Mouse (Mus musculus) limb, embryonic 15.5 days (tissue): ENCODE measurements around the gene Myof. TPM values are rescaled to one million over a fixed set of nuclear protein-coding genes. Genes with fewer than 3 reads are reported as not detected.

ENCODE experiments used
- ATAC-seq: fragments of 200-750 bp; cut with Nextera tagmentation; 2 replicates; pipeline ENCODE4 v1.8.0; 2017; ENCODE audit warnings: low read depth, moderate TSS enrichment; ENCODE audit not compliant: insufficient number of reproducible peaks, low FRiP score, low TSS enrichment
- H3K27ac ChIP-seq: fragments of 300-500 bp; sonication (generic); 2 replicates; pipeline ENCODE4 v1.5.1; 2015; ENCODE audit warnings: moderate library complexity, mild to moderate bottlenecking, inconsistent platforms
- H3K27me3 ChIP-seq: fragments of 300-500 bp; sonication (generic); 2 replicates; pipeline ENCODE4 v1.6.1; 2015; ENCODE audit warnings: inconsistent platforms
- H3K36me3 ChIP-seq: fragments of 300-500 bp; sonication (generic); 2 replicates; pipeline ENCODE4 v1.6.1; 2015; ENCODE audit warnings: inconsistent platforms
- H3K4me1 ChIP-seq: fragments of 300-500 bp; sonication (generic); 2 replicates; pipeline ENCODE4 v1.6.1; 2015; ENCODE audit warnings: inconsistent platforms
- H3K4me2 ChIP-seq: fragments of 300-500 bp; sonication (generic); 2 replicates; pipeline ENCODE4 v1.6.1; 2015; ENCODE audit warnings: mild to moderate bottlenecking, inconsistent platforms
- H3K4me3 ChIP-seq: fragments of 300-500 bp; sonication (generic); 2 replicates; pipeline ENCODE4 v1.5.1; 2015; ENCODE audit warnings: mild to moderate bottlenecking, inconsistent platforms
- H3K9ac ChIP-seq: fragments of 300-500 bp; sonication (generic); 2 replicates; pipeline ENCODE4 v1.6.1; 2015; ENCODE audit warnings: inconsistent platforms
- H3K9me3 ChIP-seq: fragments of 300-500 bp; sonication (generic); 2 replicates; pipeline ENCODE4 v1.6.1; 2016; ENCODE audit warnings: inconsistent platforms
- WGBS: fragments of 180-500 bp; shearing (Covaris S2); methylation state at CpG from one replicate; pipeline ENCODE4 v1.1.7; 2015; 5-methylcytosine and 5-hydroxymethylcytosine counted together
- polyA plus RNA-seq: library from polyadenylated mRNA; unstranded; fragments of >200 nt; fragmentation: Nextera tagmentation; extraction: Ambion mirVana; gene quantifications from 2 replicates; pipeline ENCODE4 v1.2.1, GENCODE M21; 2015

The Myof gene
- polyA plus RNA-seq, 1 experiment from 2014 or later, result 11.9 TPM

DNA sequence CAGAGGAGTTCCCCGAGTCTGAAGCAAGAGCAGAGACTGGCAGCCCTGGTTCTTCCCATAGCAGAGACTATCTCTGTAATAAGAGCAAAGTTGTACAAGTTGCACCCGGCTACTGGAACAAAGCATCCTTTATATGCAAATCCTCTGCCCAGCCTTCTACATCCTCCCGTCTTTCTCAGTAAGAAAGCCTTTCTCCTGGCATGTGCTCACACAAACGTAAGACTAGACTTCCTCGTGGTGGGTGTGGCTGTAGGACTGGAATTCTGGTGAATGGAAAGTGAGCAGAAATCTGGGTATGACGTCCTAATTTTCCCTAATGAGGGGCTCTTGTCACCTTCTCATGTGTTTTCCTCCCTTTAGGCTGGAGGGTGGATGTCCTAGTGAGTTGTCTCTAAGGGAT is 84.3 kb downstream of the Myof start:
- no peaks in the 10 kb centered on the region for H3K9me3 ChIP-seq
- H3K4me3 ChIP-seq, result no peak overlapping the region
- 55% methylated on average over 6 of the region's 6 CpGs for WGBS
- H3K9ac ChIP-seq, result no peak overlapping the region
- H3K27ac ChIP-seq, result no peak overlapping the region
- peaks cover 11% of the 10 kb centered on the region; the same call in 1 of the 2 replicates for H3K36me3 ChIP-seq
- no peaks in the 10 kb centered on the region for H3K27me3 ChIP-seq
- H3K4me2 ChIP-seq, result no peak overlapping the region
- no peaks in the 10 kb centered on the region for H3K4me1 ChIP-seq
- no peak for ATAC-seq

DNA sequence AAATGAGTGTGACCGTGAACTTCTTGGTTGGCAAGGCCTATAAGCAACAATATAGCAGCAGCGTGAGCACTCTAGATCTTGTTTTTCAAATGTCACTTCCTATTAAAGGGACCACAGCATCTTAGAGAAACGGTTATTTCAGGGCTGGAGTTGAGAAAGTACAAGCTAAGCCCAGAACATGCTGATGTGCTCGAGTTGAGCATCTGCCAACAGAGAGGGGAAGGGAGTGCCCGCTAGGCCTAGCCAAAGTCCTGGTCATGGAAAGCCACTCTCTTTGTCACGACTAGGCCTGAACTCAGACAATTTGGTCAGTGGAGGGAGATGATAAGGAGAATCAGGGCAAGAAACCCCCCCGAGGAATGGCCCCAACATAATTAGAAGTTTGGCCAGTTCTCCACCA is 86.1 kb downstream of the Myof start:
- Histone ChIP-seq H3K9me3 (no peaks in the 10 kb centered on the region), H3K36me3 (peaks cover 20% of the 10 kb centered on the region), H3K27ac (no peak overlapping the region), H3K27me3 (no peaks in the 10 kb centered on the region), H3K4me2 (no peak overlapping the region), H3K4me1 (no peaks in the 10 kb centered on the region), H3K9ac (no peak overlapping the region), H3K4me3 (no peak overlapping the region)
- no peak for ATAC-seq
- 68% methylated on average over 7 of the region's 7 CpGs for WGBS

DNA sequence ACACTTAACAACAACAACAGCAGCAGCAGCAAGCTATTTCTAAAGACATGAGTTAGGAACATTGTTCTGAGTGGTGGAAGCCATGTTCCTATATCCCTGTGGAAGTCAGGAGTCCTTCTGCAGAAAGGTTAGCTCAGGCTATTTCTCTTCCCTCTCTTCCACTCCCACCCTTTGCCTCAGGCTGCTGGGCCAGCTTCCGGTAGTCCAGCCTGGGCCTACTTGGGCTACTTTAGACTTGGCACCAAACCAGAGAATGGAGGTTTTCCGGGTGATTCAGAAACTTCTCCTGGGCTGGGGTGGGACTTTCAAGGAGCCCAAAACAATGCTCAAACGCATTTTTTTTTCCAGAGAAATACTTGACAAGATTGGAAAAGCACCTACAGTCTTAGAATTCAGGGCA is 87.4 kb downstream of the Myof start:
- Histone ChIP-seq H3K4me1 (no peaks in the 10 kb centered on the region), H3K27ac (no peak overlapping the region), H3K9ac (no peak overlapping the region), H3K36me3 (peaks cover 24% of the 10 kb centered on the region), H3K4me3 (no peak overlapping the region), H3K9me3 (no peaks in the 10 kb centered on the region), H3K27me3 (no peaks in the 10 kb centered on the region), H3K4me2 (no peak overlapping the region)
- WGBS, result 76% methylated on average over 3 of the region's 3 CpGs
- no peak for ATAC-seq

DNA sequence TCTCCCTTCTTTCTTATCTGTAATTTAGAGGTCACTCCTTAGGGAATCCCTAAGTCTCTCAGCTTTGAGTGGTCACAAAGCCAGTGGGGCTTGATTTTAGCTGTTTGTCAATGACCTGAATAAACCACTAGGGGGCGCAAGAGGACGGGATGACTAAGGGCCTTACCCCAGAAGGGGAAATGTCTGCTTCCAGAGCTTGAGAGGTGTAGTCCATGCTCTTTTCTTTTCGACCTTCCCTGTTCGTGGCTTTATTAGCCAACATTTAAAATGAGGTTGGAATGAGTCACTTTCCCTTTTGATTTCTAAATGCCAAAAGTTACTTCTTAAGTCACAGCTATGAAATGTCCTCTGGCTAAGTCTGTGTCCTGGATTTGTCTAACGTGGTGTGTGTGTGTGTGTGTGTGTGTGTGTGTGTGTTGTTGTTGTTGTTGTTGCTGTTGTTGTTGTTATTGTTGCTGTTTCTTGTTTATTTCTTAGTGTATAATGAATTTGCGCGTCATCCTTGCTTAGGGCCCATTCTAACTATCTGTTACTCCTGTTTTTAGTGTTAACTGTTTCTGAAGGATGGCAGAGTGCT is 87.9 kb downstream of the Myof start:
- ATAC-seq, result 0 out of 2 replicates have a peak, but pooled peaks have one; percentile 48
- H3K27ac ChIP-seq, result no peak overlapping the region
- 36% methylated on average over 7 of the region's 7 CpGs for WGBS

DNA sequence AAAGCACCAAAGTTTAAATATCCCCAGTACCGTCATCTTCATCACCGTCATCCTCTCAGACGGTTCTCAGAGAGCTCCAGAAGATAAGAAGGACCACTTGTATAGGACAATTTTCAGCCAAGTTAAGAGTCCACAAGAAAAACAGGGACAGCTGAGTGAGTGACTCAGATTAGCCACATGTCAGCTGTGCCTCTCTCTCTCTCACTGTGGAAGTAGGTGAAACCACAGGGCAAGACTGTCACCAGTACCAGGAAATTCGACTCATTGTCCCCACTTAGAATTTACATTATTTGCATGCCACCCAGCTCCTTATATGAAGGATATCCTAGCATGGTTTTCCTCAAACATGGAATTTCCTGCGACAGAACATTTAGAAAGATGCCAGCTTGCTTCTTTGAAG is 88.6 kb downstream of the Myof start:
- no peaks in the 10 kb centered on the region for H3K4me1 ChIP-seq
- ATAC-seq, result no peak
- peaks cover 31% of the 10 kb centered on the region for H3K36me3 ChIP-seq
- H3K4me2 ChIP-seq, result no peak overlapping the region
- H3K27ac ChIP-seq, result no peak overlapping the region
- no peaks in the 10 kb centered on the region for H3K9me3 ChIP-seq
- H3K27me3 ChIP-seq, result no peaks in the 10 kb centered on the region
- no peak overlapping the region for H3K4me3 ChIP-seq
- H3K9ac ChIP-seq, result no peak overlapping the region
- WGBS, result 75% methylated on average over 5 of the region's 5 CpGs

More for the DNA sequence above, 87.9 kb downstream of the Myof start:
- Histone ChIP-seq H3K4me2 (no peak overlapping the region), H3K4me3 (no peak overlapping the region), H3K36me3 (peaks cover 29% of the 10 kb centered on the region), H3K9ac (no peak overlapping the region), H3K9me3 (no peaks in the 10 kb centered on the region), H3K27me3 (no peaks in the 10 kb centered on the region), H3K4me1 (no peaks in the 10 kb centered on the region)

DNA sequence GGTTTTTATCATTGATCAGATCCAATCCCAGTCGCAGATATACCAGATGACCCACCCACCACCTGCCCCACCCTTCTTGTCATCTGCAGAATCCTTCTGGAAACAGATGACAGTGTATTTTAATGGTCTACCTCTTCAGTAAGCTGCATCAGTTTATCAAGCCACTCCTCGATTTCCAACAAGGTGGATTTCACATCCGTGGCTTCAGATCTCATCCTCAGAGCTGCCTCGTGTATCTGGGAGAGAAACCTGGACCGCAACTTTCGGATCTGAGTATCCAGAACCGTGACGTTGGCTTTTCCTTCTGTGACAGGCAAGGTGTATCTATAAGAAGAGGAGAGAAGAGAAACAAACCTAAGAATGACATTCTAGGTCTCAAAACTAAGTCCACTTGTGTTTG is 89.1 kb downstream of the Myof start:
- 84% methylated on average over 8 of the region's 8 CpGs for WGBS
- H3K9me3 ChIP-seq, result no peaks in the 10 kb centered on the region
- no peak for ATAC-seq
- H3K4me1 ChIP-seq, result no peaks in the 10 kb centered on the region
- no peak overlapping the region for H3K27ac ChIP-seq
- no peak overlapping the region for H3K9ac ChIP-seq
- no peaks in the 10 kb centered on the region for H3K27me3 ChIP-seq
- no peak overlapping the region for H3K4me2 ChIP-seq
- H3K4me3 ChIP-seq, result no peak overlapping the region
- peaks cover 26% of the 10 kb centered on the region for H3K36me3 ChIP-seq

DNA sequence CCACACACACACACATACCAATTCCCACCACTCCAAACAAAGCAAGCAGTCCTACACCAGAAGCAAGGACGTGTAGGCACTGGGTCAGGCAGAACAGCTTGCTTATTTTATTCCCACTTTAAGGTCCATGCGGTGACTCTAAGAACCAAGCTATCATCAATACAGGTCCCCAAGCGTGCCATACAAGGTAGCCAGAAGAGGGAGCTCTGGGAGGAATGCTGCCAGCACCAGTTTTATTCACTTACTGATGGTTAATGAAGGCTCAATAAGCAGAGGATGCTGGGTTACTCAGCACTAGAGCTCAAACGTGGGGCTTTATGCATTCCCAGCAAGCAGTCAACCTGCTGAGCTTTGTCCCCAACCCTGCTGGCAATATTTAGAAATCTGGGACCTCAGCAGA is 96.7 kb downstream of the Myof start:
- H3K4me3 ChIP-seq, result no peak overlapping the region
- H3K4me1 ChIP-seq, result peaks cover 6% of the 10 kb centered on the region; the same call in 1 of the 2 replicates
- no peak overlapping the region for H3K4me2 ChIP-seq
- ATAC-seq, result no peak
- H3K9ac ChIP-seq, result no peak overlapping the region
- H3K27ac ChIP-seq, result no peak overlapping the region
- 29% methylated on average over 4 of the region's 4 CpGs for WGBS
- H3K27me3 ChIP-seq, result no peaks in the 10 kb centered on the region
- H3K36me3 ChIP-seq, result peaks cover 17% of the 10 kb centered on the region
- H3K9me3 ChIP-seq, result no peaks in the 10 kb centered on the region

DNA sequence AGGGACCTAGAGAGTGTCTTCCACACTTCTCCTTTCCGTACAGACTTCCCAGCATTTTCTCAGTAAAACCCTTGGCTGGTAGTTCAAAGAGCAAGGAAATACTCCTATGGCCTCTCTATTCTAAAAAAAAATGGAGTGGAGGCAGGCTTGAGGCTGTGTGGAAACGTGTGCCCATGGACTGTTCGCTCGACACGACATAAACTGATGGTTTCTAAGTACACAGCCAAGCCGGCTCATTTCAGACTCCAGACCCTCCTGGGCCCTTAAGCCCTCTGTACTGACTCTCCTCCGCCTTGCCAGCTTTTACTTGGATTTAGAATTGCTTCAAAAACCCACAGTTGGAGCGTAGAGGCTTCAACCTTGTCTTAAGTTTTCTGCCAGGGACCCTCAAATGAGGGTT is 97.3 kb downstream of the Myof start:
- Histone ChIP-seq H3K36me3 (peaks cover 18% of the 10 kb centered on the region), H3K4me3 (no peak overlapping the region), H3K4me1 (peaks cover 6% of the 10 kb centered on the region; the same call in 1 of the 2 replicates), H3K27ac (no peak overlapping the region), H3K9me3 (no peaks in the 10 kb centered on the region), H3K27me3 (no peaks in the 10 kb centered on the region), H3K9ac (no peak overlapping the region), H3K4me2 (no peak overlapping the region)
- ATAC-seq, result 0 out of 2 replicates have a peak, but pooled peaks have one; percentile 35
- 51% methylated on average over 8 of the region's 8 CpGs for WGBS

DNA sequence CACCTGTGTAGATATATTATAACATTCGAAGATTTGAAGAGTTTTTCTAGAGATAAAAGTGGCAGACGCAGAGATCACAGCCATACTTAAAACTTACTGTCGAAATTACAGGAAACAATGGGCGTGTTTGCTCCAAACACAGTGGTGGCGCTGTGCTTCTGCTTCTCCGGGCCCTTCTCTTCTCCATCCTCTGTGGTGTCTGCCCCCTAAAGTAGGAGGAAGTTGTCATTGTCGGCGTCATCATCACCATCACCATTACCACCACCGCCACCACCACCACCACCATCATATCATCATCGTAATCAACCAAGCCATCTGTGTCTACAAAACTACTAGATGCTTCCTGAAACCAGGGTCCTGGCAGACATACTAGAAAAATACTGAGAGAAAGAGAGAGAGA is 104.2 kb downstream of the Myof start:
- Histone ChIP-seq H3K27ac (no peak overlapping the region), H3K9ac (no peak overlapping the region), H3K4me3 (no peak overlapping the region), H3K4me2 (no peak overlapping the region), H3K9me3 (no peaks in the 10 kb centered on the region), H3K4me1 (no peaks in the 10 kb centered on the region), H3K36me3 (peaks cover 21% of the 10 kb centered on the region), H3K27me3 (no peaks in the 10 kb centered on the region)
- ATAC-seq, result no peak
- WGBS, result 87% methylated on average over 10 of the region's 10 CpGs

DNA sequence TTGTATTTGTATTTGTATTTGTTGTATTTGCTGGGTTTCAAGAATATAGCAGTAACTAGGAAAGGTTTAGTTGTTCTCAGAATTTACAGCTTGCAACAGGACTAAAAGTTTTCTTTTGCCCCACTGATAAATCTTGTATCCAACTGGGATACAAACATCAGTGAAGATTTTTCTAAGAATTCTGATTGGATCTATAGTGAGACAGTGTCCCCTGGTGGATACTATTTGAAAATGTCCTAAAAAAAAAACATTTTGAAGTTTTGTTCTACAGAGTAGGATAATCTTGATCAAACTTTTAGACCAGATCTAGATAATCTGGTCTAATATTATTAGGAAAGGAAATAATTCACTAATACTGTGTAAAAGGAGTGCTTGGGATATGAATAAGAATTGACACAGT is 106.3 kb downstream of the Myof start:
- H3K9ac ChIP-seq, result no peak overlapping the region
- H3K4me3 ChIP-seq, result no peak overlapping the region
- no peaks in the 10 kb centered on the region for H3K4me1 ChIP-seq
- H3K27me3 ChIP-seq, result no peaks in the 10 kb centered on the region
- peaks cover 20% of the 10 kb centered on the region for H3K36me3 ChIP-seq
- no peak for ATAC-seq
- H3K4me2 ChIP-seq, result no peak overlapping the region
- no peaks in the 10 kb centered on the region for H3K9me3 ChIP-seq
- H3K27ac ChIP-seq, result no peak overlapping the region

DNA sequence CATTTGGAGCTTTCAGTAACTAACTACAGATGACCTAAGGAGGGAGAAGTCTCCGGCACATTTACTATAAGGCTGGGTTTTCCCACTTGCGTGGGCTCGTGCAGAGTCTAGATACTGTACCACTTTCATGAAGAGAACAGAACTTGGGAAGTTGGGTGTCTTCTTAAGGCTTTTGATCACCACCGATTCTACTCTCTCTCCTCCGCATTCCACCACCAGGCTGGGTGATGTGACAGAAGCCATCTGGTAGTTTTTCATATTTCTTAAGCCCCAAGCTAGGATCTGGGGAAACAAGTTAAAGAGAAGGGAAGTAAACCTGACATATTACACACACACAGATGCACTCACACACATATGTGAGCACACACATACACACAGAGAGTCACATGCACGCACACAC is 108.7 kb downstream of the Myof start:
- no peak overlapping the region for H3K4me2 ChIP-seq
- 81% methylated on average over 6 of the region's 6 CpGs for WGBS
- H3K4me1 ChIP-seq, result no peaks in the 10 kb centered on the region
- no peaks in the 10 kb centered on the region for H3K27me3 ChIP-seq
- no peaks in the 10 kb centered on the region for H3K9me3 ChIP-seq
- no peak overlapping the region for H3K9ac ChIP-seq
- no peak for ATAC-seq
- no peak overlapping the region for H3K4me3 ChIP-seq
- peaks cover 9% of the 10 kb centered on the region; the same call in 1 of the 2 replicates for H3K36me3 ChIP-seq
- H3K27ac ChIP-seq, result no peak overlapping the region

DNA sequence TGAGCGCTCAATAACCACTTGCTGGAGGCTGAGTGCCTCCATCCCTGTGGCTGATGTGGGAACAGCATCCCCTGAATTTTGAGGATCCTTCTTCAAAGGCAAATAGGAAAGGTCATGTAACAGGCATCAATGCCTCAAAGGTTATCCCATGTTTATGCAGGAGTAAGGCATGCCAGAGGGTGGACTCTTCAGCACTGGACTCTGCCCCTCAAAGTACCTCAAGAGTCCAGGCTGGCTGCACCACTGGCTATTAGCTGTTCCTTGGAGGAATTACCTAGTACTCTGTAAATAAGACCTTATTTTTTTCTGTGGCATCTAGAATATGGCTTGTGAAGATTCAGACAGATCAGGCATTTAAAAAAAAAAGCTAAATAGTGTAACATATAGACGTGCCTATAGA is 111.2 kb downstream of the Myof start:
- Histone ChIP-seq H3K27ac (no peak overlapping the region), H3K27me3 (no peaks in the 10 kb centered on the region), H3K9ac (no peak overlapping the region), H3K4me2 (no peak overlapping the region), H3K9me3 (no peaks in the 10 kb centered on the region), H3K36me3 (peaks cover 3% of the 10 kb centered on the region; the same call in 1 of the 2 replicates), H3K4me1 (no peaks in the 10 kb centered on the region), H3K4me3 (no peak overlapping the region)
- ATAC-seq, result no peak
- WGBS, result 81% methylated on average over 2 of the region's 2 CpGs

DNA sequence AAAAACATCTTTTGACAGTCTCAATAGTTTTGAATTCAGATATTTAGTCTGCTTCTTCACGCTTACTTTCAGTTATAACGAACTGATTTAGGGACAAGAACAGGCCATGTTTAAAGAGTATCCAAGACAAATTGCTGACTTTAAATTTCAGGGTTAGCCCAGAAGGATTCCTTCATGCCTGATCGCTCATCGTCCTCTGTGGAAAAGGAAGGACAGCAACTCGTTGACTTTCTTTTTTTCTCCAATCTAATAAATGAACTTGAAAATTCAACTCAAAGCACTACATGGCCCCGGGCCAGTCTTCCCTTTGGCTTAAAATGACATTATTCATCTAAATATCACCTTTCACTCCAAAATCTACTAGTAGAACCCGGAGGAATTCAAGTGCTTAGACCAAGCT is 115.5 kb downstream of the Myof start:
- Histone ChIP-seq H3K9ac (no peak overlapping the region), H3K4me2 (no peak overlapping the region), H3K4me1 (no peaks in the 10 kb centered on the region), H3K27ac (no peak overlapping the region), H3K4me3 (no peak overlapping the region), H3K9me3 (no peaks in the 10 kb centered on the region), H3K27me3 (no peaks in the 10 kb centered on the region), H3K36me3 (no peaks in the 10 kb centered on the region; the same call in 1 of the 2 replicates)
- 85% methylated on average over 7 of the region's 7 CpGs for WGBS
- no peak for ATAC-seq
